Mouse (Mus musculus) megakaryocyte-erythroid progenitor cell, adult 5-6 weeks (primary cell): Measurements from ENCODE around the gene Psmb8. TPM values are rescaled to one million over a fixed set of nuclear protein-coding genes. Genes with fewer than 3 reads are reported as not detected.

Source experiments
- ATAC-seq: replicated peaks from 2 replicates; pipeline ENCODE4 v1.8.0; 2016; ENCODE audit warnings: mild to moderate bottlenecking, inconsistent platforms; ENCODE audit not compliant: severe bottlenecking, poor library complexity, low FRiP score, low TSS enrichment
- total RNA-seq, 2 experiments: library from RNA; stranded (forward) in 1 of 2; stranded (reverse) in 1 of 2; fragments of 200-1000, 215-1000 nt in 1 of 2; fragments of >200 nt in 1 of 2; fragmentation: Nextera tagmentation in 1 of 2; gene quantifications; 2 replicates each; pipeline ENCODE4 v1.2.3; 2014 to 2017

The Psmb8 gene
- total RNA-seq, 2 experiments from 2014 or later = 71.2 to 103 TPM

- ATAC-seq = peak; percentile 56
These were observed 9.5 kb upstream of the Psmb8 start for GRCm38 (mm10) chr17:34188010-34188409.

- no peak for ATAC-seq
These were observed 8.5 kb upstream of the Psmb8 start for GRCm38 (mm10) chr17:34188986-34189385.

GRCm38 (mm10) chr17:34192852-34193251 is 4.7 kb upstream of the Psmb8 start:
- ATAC-seq = no peak

- ATAC-seq = no peak
These were observed 4.1 kb upstream of the Psmb8 start for GRCm38 (mm10) chr17:34193468-34193867.

- no peak for ATAC-seq
These were observed 2.8 kb upstream of the Psmb8 start for GRCm38 (mm10) chr17:34194723-34195122.

GRCm38 (mm10) chr17:34196491-34196890 is 1.0 kb upstream of the Psmb8 start:
- peak; percentile 62 for ATAC-seq

- ATAC-seq = peak; percentile 41; the same call in 1 of the 2 replicates
These were observed 491 bp downstream of the Psmb8 start for GRCm38 (mm10) chr17:34197904-34198520.

GRCm38 (mm10) chr17:34198521-34198912 is 996 bp downstream of the Psmb8 start:
- peak; percentile 7; the same call in 1 of the 2 replicates for ATAC-seq

- ATAC-seq = no peak
These were observed 1.6 kb downstream of the Psmb8 start for GRCm38 (mm10) chr17:34199050-34199619.

- no peak for ATAC-seq
These were observed 2.5 kb downstream of the Psmb8 start for GRCm38 (mm10) chr17:34200047-34200446.

- ATAC-seq = no peak
These were observed 3.4 kb downstream of the Psmb8 start for GRCm38 (mm10) chr17:34200772-34201505.

- no peak for ATAC-seq
These were observed 4.1 kb downstream of the Psmb8 start for GRCm38 (mm10) chr17:34201506-34202055.

- ATAC-seq = no peak
These were observed 5.4 kb downstream of the Psmb8 start for GRCm38 (mm10) chr17:34202760-34203442.

- no peak for ATAC-seq
These were observed 5.9 kb downstream of the Psmb8 start, which contains the start of gene Tap2 for GRCm38 (mm10) chr17:34203444-34203843. Gene Tap2 (plus strand): TSS chr17:34203527.

GRCm38 (mm10) chr17:34204303-34205010 is 6.9 kb downstream of the Psmb8 start:
- ATAC-seq = peak; percentile 42; the same call in 1 of the 2 replicates

GRCm38 (mm10) chr17:34205021-34205745 is 7.7 kb downstream of the Psmb8 start:
- peak; percentile 11; the same call in 1 of the 2 replicates for ATAC-seq

- peak; percentile 63 for ATAC-seq
These were observed 8.2 kb downstream of the Psmb8 start for GRCm38 (mm10) chr17:34205746-34206176.

- ATAC-seq = no peak
These were observed 9.2 kb downstream of the Psmb8 start for GRCm38 (mm10) chr17:34206731-34207130.
